Mouse (Mus musculus): ENCODE data around the gene Dido1.

Gene Dido1

GRCm38 (mm10) chr2:180684031-180684430 is 25.8 kb downstream of the Dido1 start:
- no peak for DNase-seq (ENCODE audit: low spot score in 2 of 2)

DNA sequence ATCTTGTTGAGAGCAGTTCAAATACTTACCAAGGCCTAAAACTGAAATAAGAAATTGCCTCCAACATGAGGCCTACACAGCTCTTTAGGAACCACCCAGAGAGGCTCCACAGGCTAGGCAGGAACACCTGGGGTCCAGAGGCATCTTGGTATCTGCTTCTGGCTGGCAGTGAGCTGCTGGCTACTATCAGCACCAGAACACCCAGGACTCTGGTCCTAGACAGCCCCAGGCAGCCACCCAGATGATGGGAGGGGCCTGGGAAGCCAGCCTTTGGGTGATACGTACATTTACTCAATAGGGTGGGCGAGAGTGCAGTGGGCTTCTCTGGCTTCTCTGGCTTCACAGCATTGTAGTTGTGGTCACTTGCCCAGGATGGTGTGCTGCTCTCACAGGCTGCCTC is 26.3 kb downstream of the Dido1 start:
- DNase-seq (ENCODE audit: low spot score in 2 of 2): peak in 1 of 2 experiments; percentile 28

DNA sequence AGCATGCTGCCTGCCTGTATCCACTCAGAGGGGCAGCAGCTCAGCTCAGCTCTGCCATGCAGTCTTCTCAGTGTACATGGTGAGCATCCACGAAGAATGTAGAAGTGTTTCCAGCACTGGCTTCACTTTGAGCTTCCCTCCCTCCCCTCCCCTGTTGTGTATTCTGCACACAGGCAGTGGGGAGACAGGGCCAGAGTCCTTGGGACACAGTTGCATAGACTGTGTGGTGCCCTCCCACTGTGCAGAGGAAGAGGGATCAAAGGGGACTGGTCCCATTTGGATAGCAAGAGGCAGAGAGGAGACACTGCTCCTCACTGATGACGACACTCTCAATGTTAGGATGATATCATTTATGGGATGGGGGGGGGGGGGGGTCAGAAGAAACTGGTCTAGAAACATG is 28.6 kb downstream of the Dido1 start:
- DNase-seq (ENCODE audit: low spot score in 2 of 2): no peak

- peak; percentile 72 to 84 for DNase-seq (ENCODE audit: low spot score in 2 of 2)
Measured at GRCm38 (mm10) chr2:180678609-180679140, 31.1 kb downstream of the Dido1 start.

- DNase-seq (ENCODE audit: low spot score in 2 of 2): no peak
Measured at GRCm38 (mm10) chr2:180676706-180677105, 33.1 kb downstream of the Dido1 start.

- no peak for DNase-seq (ENCODE audit: low spot score in 2 of 2)
Measured at GRCm38 (mm10) chr2:180662008-180662407, 47.8 kb downstream of the Dido1 start.

GRCm38 (mm10) chr2:180660521-180660920 is 49.3 kb downstream of the Dido1 start:
- DNase-seq (ENCODE audit: low spot score in 2 of 2): no peak

- DNase-seq (ENCODE audit: low spot score in 2 of 2): no peak
Measured at GRCm38 (mm10) chr2:180659353-180660150, 50.2 kb downstream of the Dido1 start.

DNA sequence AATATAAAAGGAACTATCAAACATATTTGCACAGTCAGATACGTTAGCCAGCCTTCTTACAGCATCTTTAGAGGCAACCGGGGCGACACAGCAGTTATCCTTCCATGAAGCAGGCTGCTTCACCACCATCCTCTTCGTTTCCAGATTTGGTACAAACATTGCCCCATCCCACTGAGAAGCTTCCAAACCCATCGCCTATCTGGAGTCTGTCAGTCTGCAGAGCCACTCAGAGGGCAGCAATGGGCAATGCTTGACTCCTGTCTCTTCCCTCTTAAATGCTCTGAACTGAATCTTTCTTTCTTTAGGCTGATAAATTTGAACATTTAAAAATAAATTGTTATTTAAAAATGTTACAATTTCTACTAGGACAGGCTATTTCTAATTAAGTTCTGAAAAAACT is 51.4 kb downstream of the Dido1 start:
- DNase-seq (ENCODE audit: low spot score in 2 of 2): no peak

- DNase-seq (ENCODE audit: low spot score in 2 of 2): peak; percentile 69 to 81
Measured at GRCm38 (mm10) chr2:180657394-180658013, 52.3 kb downstream of the Dido1 start.

DNA sequence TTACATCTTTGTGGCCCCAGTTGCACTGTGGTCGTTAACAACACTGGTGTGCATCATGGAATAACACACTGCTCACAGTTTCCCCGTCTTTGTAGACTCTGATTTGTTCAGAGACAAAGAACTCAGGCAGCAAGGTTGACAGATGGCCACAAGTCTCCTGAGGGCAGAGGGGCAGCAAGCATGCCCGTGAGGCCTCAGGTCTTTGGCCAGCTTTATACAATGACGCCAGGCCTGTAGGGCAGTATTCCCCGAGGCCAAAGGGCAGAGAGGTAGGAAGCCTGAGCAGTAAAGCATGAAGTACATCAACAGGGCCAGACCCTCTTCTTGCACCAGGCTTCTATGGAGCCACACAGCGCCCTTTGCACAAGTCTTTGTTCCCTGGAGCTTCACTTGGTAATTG is 54.6 kb downstream of the Dido1 start:
- DNase-seq (ENCODE audit: low spot score in 2 of 2): no peak

GRCm38 (mm10) chr2:180654666-180655065 is 55.1 kb downstream of the Dido1 start:
- DNase-seq (ENCODE audit: low spot score in 2 of 2): no peak

GRCm38 (mm10) chr2:180646841-180647240 is 63.0 kb downstream of the Dido1 start:
- DNase-seq (ENCODE audit: low spot score in 2 of 2): no peak

GRCm38 (mm10) chr2:180643626-180644025 is 66.2 kb downstream of the Dido1 start:
- DNase-seq (ENCODE audit: low spot score in 2 of 2): no peak

DNA sequence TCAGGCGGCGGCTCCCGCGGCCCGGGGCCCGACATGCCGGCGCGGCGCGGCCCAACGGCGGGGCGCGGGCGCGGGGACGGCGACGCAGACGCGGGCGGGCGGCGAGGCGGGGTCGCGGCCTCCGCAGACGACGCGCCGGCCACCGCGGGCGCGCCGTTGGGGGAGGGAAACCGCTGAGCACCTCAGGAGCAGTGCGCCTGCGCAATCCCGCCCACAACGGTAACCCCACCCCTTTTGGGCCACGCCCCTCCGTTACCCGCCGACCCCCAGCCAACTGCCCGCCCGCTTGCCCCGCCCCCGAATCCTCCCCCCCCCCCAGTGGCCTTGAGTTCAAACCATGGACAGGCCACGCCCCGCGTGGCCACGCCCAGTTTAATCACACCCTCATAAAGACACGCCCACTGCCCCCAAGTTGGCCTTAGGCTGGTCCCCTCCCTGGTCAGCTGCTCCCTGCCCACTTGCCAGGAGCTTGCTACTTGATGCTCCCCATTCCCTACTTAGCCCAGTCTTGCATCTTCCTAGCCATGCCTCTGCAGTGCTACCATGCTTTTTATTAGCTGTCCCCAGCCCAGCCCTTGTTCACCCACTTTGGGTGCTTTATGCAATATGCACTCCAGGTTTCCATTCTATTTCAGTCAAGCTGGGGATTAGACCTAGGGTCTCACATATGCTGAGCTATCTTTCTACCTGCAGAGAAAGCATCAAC is 67.1 kb downstream of the Dido1 start, which contains the start of gene Tcfl5:
Gene Tcfl5, minus strand, starts transcription at position 154 of the 706 bp plus-strand sequence.
- DNase-seq (ENCODE audit: low spot score in 2 of 2): no peak

DNA sequence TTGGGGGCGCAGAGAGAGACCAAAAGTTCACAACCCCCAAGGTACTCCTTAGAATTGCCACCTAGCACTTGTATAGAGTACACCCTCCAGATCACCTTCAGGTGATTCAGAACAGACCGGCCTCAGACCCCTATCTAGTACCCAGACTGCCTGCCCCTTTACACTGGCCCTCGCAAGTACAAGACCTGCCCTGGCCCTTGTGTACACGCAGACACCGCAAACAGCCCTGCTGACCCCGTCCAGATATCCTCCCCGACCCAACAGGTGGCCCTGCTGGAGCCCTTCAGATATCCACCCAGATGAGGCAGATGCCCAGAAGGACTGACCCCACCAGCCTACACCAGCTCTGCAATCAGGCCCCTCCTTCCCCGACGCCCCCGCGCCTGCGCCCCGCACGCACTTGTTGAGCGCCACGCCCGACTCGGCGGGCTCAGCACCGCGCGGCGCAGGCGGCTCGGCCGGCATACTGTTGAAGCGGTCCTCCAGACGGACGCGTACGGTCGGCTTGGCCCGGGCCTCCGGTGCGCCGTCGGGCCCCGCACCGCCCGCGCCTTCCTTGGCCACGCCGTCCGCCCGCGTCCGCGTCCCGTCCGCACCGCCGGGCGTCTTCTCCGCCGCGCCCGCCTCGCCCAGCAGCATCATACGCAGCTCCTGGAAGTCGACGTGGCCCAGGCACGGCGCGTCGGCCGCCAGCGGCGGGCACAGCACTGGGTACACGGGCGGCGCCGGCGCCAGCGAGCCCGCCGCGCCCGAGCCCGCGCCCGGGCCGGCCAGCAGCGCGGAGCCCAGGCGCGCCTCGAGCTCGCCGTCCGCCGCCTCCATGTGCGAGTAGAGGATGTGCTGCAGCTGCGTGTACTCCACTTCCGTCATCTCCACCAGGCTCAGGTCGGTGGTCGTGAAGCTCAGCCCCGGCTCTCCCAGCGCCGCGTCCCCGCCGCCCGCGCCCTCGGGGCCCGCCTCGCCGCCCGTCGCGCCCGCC is 67.9 kb downstream of the Dido1 start:
- DNase-seq (ENCODE audit: low spot score in 2 of 2): no peak

- DNase-seq (ENCODE audit: low spot score in 2 of 2): no peak
Measured at GRCm38 (mm10) chr2:180611882-180612281, 97.9 kb downstream of the Dido1 start.

- no peak for DNase-seq (ENCODE audit: low spot score in 2 of 2)
Measured at GRCm38 (mm10) chr2:180610283-180610682, 99.5 kb downstream of the Dido1 start.

All from spleen, postnatal 4 days (tissue).